Mouse (Mus musculus) layer of hippocampus, adult 6 months (tissue): ENCODE data around the gene Ly6g. TPM values are rescaled to one million over a fixed set of nuclear protein-coding genes. Genes with fewer than 3 reads are reported as not detected.

ENCODE experiments used
- long read RNA-seq, 2 experiments: library from polyadenylated mRNA; unstranded; transcript quantifications; one replicate each; pipeline ENCODE4 v2.0.0; 2019 to 2020
- polyA plus RNA-seq: library from polyadenylated mRNA; unstranded; fragments of <200 nt; fragmentation: Nextera tagmentation; gene quantifications from 2 replicates; pipeline ENCODE4 v1.2.3, GENCODE M21; 2021

The Ly6g gene
- polyA plus RNA-seq, result not detected in 2 replicates
- long read RNA-seq, experiment 1, result 0 reads
- long read RNA-seq, experiment 2, result 0 reads

GRCm38 (mm10) chr15:75154940-75155339 is at the start of gene Ly6g:
Gene Ly6g (plus strand): TSS chr15:75155240.

DNA sequence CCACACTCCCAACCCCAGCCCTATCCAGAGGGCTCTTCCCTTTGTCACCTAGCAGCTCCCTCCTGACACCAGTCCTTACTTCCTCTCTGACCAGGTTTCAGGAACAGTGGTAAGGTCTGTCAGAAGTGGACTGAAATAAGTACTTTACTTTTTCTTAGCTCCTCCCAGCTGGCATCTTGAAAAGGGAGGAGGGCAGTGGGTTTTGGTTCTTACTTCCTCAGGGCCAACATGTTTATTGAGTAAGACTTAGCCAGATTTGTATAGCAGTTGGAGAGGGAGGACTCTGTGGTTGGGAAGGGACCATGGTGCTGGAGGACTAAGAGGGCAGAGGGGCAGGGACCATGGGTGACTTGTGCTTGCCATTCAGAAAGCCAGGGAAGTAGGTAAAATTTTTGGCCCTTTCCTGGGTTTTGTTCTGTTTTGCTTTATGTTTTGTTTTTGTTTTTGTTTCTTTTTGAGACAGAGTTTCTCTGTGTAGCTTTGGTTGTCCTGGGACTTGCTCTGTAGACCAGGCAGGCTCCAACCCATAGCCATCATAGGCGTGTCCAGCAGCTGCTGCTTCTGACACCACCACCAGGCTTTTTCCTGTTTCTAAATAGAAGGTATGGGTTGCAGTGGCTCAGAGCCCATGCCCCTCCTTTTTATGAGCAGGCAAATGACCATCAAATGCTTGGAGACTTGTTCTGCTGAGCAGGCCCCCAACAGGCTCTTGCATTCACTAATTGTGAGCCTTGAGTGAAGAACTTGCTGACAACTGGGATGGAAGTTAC is 43.0 kb upstream of the Ly6g start, which contains the start of gene Ly6c2:
TSS of gene Ly6c2 (minus strand) at position 110 of the 770 bp plus-strand sequence.

Other genes starting within 250 kb of the Ly6g start
- not detected in 2 replicates for gene Ly6i, start 171.8 kb upstream of the Ly6g start, polyA plus RNA-seq
- gene Ly6a, start 157.2 kb upstream of the Ly6g start, polyA plus RNA-seq, result 39.3 and 40.2 TPM in 2 replicates
- gene Ly6c1, start 106.4 kb upstream of the Ly6g start, polyA plus RNA-seq, result 51.4 and 55.6 TPM in 2 replicates
- gene Ly6c2, start 43.3 kb upstream of the Ly6g start, polyA plus RNA-seq, result 0.15 TPM in 1 of 2 replicates, not detected in the other
- gene BC025446, start 61.1 kb downstream of the Ly6g start, polyA plus RNA-seq, result not detected in 2 replicates
- not detected in 2 replicates for gene Ly6f, start 113.2 kb downstream of the Ly6g start, polyA plus RNA-seq